Mouse (Mus musculus) R1 (cell line): ENCODE measurements around the gene Trip10.

ENCODE experiments used
- DNase-seq: peaks from one replicate; pipeline ENCODE4 v3.0.0-alpha.2; 2018; ENCODE audit warnings: low read depth, low spot score

Gene Trip10

GRCm38 (mm10) chr17:57234254-57234928 is 14.9 kb upstream of the Trip10 start:
- DNase-seq, result no peak

DNA sequence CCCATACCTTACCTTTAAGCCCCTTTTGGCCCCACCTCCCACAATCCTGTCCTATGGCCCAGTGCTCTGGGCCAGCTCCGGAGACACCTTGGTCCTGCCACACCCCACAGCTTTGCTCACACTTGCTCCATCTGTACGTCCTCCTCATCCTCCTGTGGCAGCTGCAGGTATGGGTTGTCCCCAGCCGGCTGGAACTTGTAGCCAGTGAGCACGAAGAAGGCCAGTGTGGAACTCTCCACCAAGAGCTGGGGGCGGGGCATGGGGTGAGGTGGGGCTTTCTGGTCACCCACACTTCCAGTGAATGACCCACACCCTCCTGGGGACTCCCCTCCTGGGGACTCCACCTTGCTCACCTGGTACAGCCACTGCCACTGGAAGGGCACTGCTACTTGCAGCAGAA is 13.5 kb upstream of the Trip10 start:
- no peak for DNase-seq

- DNase-seq, result no peak
Measured at GRCm38 (mm10) chr17:57237181-57237580, 12.1 kb upstream of the Trip10 start.

DNA sequence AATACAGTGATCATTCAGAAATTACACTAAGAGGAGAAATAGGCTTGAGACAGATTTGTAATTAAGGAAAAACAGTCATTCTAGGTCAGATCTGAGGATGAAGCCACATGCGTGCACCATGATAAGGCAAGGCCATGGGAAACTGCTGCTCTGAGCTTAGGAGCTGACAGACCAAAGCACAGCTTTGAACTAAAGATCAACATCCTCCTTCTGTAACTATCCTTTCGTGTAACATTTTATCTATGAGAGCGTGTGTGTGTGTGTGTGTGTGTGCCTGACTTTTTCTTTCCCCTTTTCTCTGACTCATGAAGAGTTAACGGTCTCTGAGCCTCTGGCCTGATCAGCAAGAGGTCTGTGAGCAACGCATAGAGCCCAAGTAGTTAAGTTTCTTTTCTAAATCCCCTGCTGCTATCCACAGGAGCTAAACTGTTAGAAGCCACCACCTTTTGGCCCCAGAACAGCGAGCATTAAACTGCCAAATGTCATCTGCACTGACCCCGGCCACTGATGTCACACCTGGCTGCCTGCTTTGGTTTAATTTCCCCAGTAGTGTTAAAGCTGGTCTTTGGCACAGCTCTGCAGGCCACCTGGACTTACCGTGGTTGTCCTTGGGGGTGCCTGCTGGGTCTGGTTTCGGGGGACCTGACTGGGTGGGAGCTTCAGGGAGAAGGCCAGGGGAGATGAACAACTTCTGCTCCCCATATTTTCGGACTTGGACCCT is 5.4 kb upstream of the Trip10 start:
- no peak for DNase-seq

GRCm38 (mm10) chr17:57245311-57245929 is 3.8 kb upstream of the Trip10 start:
- DNase-seq, result no peak

DNA sequence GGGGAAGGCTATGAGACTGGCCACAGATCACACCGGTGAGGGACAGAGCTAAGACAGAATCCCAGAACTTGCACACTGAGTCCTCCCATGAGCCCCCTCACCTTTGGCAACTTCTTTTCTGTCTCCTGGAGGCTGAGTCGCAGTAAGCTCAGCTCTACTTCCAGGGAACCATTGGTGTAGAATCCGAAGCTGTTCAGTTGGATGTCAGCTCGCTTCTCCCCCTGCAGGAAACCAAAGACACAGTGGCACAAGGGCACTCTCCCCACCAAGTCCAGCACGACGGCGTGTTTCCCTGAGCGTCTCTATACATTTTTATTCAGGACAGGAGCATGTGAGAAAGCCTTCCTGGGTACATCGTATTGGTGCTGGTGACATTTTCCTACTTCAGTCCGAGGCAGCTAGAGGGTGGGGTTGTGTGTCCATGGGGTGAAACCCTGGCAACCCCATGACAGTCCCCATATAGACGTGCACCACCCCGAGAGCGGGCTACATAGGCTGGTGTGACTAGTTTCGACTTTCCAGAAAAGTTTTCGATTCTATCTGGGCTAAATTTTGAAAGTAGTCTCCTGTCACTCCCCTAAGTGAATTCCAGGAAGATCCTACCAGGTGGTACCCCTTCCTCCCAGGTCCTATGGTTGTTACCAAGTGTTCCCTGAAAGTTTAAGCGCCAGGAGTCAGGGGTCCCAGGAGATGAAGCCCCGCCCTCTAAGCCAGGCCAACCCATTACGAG is 2.4 kb upstream of the Trip10 start:
- no peak for DNase-seq

DNA sequence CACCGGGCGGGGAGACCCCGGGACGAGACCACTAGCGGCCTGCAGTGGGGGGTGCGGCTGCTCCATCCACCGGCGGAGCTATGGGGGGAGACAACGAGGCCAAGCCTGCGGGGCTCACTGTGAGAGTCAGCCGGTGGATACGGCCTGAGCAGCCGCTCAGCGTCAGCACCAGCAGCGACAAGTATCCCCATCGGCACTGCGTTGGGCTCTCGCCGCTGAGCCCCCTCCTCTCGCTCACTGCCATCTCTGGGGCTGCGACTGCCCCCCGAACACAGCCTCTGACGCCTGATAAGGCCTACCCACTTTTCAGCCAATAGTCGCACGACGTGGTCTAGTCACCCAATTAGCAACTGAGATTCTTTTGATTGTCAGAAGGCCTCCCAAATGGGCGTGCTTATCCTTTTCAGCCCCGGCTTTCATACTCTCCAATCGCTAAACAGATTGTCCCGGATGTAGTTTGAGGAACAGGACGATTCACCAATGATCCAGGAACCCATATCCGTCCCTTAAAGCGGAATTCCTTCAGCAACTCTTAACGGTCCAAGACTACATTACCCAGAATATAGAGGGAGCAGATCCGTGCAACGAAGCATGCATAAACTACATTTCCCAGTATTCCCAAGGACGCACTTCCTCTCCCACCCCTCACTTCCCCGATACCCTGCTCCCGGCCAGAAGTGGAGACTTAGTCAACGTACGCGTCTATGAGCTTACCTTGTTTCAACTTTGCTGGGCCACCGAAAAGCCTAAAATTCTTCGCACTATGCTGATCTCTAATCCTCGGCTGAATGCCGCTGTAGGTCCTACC is 1.7 kb upstream of the Trip10 start:
- peak; percentile 100 for DNase-seq

DNA sequence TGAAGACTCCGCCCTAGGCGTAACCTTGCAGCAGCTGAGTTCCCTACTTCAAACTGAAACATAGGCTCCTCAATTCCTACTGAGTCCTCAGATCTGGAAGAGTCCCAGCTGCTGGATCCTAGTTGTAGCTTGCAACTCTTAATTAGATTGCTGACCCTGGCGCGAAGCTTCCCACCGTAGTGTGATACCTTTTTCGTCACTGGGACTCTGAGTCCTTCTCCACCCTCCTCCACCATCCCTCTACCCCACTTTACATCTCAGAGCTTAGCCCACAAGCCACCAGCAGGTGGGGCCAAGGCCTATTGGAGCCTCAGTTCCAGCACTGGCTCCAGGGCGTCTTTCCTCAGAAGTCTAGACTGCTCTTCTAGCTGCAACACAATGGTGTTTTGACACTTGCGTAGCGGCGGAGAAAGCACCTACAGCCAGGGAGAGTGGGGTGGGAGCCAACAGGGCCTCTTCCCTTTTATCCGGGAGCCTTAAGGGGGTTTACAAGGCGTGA is 1.0 kb upstream of the Trip10 start, which contains the start of gene Gpr108:
Gene Gpr108 (minus strand): TSS at position 246 of the 499 bp plus-strand sequence.
- DNase-seq, result peak; percentile 96

DNA sequence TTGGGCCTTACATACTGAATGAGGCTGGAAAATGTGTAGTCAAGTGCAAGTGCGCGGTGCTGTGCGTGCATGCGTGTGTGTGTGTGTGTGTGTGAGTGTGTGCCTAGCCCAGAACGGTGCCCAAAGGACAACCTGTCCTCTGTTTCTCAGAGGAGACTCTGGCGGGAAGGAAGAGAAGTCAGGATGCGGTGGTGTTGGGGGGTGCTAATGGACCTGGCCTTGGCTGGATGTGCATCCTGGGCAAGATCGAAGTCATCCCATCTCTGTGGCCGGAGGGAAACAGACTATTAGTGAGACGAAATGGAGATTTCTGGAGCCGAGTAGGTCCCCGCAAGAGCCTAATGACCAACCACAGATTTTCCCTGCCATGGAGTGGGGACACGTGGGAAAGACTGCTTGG is 484 bp upstream of the Trip10 start:
- DNase-seq, result no peak

GRCm38 (mm10) chr17:57250461-57251160 is 1.4 kb downstream of the Trip10 start:
- DNase-seq, result peak; percentile 64

- no peak for DNase-seq
Measured at GRCm38 (mm10) chr17:57251431-57251830, 2.2 kb downstream of the Trip10 start.

DNA sequence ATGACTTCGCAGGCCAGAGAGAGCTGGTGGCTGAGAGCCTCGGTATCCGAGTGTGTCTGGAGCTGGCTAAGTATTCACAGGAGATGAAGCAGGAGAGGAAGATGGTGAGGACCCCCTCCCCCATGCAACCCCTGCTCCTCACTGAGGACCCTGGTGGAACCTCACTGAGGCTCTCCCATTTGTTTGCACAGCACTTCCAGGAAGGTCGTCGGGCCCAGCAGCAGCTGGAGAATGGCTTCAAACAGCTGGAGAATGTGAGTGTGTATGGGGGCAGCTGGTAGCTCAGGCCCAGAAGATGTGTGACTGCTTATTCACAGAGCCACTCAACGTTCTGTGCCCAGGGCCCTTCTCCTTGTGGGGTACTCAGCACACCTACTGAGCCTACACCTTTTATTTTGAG is 4.1 kb downstream of the Trip10 start:
- DNase-seq, result no peak

- DNase-seq, result no peak
Measured at GRCm38 (mm10) chr17:57255354-57255753, 6.1 kb downstream of the Trip10 start.

DNA sequence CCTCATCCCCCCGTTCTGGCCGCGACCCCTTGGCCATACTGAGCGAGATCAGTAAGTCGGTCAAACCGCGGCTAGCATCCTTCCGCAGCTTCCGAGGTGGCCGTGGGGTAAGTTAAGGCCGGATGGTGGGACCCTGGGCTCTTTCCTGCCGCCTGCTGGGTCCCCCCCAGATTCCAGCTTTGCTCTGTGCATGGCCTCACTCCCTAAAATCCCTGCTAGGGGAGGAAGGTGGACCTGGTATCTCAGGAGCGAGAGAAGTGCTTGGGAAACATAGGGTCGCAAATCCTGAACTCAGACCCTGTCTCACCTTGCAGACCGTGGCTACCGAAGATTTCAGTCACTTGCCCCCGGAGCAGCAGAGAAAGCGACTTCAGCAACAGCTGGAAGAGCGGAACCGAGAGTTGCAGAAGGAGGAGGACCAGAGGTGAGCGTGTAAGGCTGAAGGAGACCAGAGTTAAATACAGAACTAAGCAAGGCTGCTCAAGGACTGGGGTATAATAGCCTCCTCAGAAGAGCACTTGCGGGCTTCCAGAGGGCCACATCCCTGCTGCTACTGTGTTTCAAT is 7.7 kb downstream of the Trip10 start:
- no peak for DNase-seq

DNA sequence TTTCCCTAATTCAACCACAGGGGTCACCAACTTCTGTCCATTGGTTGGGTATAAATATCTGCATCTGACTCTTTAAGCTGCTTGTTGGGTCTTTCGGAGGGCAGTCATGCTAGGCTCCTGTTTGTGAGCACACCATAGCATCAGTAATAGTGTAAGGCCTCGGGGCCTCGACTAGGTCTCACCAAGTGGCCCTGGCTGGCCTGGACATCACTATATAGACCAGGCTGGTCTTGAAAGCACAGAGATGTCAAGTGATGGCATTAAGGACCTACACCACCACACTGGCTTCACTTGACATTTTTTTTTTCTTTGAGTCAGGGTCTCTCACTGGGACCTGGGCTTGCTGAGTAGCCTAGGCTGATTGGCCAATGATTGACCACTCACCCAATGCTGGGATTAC is 8.9 kb downstream of the Trip10 start:
- DNase-seq, result no peak

- DNase-seq, result no peak
Measured at GRCm38 (mm10) chr17:57259742-57260141, 10.5 kb downstream of the Trip10 start.

DNA sequence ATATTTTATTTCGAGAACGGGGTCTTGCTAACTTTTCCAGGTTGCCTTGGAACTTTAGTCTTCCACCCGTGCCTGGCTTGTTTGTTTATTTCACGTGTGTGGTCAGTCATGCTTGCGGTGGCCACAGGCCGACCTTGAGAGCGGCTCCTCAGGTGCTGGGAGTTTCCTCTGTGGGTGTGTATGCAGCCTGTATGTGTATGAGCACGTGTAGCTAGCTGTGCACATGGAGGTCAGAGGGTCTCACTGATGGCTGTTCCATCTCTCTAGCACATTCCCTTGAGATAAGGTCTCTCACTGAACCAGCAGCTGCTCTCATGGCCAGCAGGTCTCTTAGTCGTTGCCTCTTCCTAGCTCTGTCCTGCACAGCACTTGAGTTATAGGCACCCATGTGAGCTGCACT is 11.1 kb downstream of the Trip10 start:
- DNase-seq, result no peak

GRCm38 (mm10) chr17:57261286-57261685 is 12.0 kb downstream of the Trip10 start:
- DNase-seq, result no peak

GRCm38 (mm10) chr17:57261796-57262195 is 12.5 kb downstream of the Trip10 start:
- peak; percentile 71 for DNase-seq

DNA sequence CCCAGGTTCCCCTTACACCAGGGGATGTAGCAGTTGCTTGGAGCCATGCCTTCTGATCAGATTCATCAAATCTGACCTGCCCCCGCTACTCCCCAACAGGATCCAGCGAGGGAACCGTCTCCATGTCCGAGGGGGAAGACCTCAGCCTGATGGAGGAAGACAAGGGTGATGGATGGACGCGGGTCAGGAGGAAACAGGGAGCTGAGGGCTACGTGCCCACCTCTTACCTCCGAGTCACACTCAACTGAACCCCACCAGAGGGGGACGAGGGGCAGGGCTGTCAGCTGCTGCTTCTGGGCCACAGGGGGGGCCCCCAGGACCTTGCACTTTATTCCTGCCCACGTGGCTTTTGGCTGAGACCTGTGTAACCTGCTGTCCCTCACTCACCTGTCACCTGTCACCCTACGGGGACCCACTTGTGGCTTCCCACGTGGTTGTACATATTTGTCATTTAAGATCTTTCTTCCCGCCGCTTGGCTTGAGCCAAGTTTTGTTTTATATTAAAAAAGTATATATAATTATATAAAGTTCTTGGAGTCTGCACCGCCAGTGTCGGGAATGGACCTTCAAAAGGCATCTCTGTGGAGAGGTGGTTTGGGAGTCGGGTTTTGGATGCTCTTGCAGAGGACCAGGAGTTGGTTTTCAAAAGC is 13.8 kb downstream of the Trip10 start:
- DNase-seq, result no peak
